Mouse (Mus musculus) kidney, adult 18-20 months (tissue): Measurements from ENCODE around the gene Crisp1.

ENCODE experiments used
- DNase-seq: peaks from one replicate; pipeline ENCODE4 v3.0.0; 2021

Crisp1 gene

DNA sequence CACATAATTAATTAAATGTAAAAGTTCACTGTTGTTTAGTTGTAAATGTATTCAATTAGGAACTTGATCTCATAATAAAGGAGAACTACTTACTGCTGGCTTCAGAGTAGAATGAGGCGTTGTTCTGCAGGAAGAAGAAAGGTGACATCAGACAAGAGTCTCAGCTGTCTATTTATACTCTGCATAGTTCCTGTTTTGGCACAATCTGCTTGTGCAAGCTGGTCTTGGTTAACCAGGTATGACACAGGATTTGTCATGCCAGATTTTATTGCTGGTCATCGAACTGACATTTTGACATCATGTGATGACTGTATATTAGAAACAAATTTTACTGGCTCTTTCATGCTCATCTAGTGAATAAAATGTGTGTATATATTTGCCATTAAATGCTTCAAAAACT lies at the start of gene Crisp1:
Gene Crisp1 (minus strand): TSS at position 146 of the 400 bp plus-strand sequence.
- DNase-seq, result no peak

- no peak for DNase-seq
Observed at GRCm38 (mm10) chr17:40342497-40343009, 23.5 kb upstream of the Crisp1 start.

GRCm38 (mm10) chr17:40285435-40285834 lies 33.6 kb downstream of the Crisp1 start:
- DNase-seq, result no peak

DNA sequence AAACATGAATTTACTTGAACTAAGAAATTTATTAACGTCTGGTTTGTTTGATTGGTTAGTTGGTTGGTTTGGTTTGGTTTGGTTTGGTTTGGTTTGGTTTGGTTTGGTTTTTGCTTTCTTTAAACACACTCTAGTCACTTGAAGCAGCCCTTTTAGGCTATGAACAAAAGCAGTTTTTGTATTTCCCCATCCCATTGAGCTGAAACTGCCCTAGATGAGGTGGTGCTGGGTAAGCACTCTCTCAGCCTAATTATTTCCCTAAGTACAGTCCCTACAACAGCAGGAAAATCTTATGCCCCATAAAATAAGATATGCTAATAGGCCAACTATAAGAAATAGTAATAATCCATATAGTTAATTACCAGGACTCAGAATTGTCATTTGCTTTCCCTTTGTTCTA lies 43.5 kb downstream of the Crisp1 start:
- DNase-seq, result no peak

DNA sequence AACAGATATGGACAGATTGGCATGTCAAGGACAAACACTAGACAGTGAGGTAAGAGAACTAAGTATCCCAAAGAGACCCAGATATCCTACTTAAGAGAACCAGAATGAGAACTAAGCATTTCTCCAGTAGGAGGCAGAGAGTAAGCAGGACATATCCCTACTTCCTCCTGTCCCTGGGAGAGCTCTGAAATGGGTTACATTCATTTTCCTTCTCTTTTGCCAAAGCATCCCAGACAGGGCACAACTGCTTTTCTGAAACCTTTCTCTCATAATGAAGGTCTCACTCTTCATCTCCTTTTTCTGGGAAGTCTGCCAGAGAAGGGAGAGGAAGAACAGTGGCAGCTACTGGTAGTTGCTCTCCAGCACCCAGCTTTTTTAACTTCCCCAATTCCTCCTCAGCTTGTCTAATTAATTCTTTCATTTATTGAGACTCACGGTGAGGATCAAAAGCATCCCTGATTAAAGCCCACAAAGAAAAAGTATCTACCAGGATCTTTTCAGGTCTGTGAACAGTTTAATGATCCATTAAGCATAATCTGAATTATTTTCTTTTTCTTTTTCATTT lies 44.0 kb downstream of the Crisp1 start:
- DNase-seq, result no peak

DNA sequence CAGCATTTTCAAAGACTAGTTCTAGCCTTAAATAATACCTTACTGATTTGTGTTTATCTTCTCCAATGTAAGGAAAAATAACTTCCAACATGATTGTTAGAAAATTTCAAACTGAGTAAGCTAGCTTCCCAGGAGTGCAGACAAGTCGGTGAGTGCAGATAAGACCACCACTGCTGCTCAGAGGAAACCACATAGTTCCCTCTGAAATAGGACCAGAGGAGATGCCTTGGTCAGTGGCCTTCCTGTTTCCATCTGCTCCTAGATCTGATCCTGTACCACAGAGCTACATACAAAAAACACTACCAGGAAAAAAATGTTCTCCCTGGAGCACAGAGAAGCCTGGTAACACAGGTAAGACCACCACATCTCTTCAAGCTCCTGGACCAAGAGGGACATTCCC lies 66.5 kb downstream of the Crisp1 start:
- DNase-seq, result no peak
